Mouse (Mus musculus): ENCODE data around the gene Sult4a1.

Sult4a1 gene

DNA sequence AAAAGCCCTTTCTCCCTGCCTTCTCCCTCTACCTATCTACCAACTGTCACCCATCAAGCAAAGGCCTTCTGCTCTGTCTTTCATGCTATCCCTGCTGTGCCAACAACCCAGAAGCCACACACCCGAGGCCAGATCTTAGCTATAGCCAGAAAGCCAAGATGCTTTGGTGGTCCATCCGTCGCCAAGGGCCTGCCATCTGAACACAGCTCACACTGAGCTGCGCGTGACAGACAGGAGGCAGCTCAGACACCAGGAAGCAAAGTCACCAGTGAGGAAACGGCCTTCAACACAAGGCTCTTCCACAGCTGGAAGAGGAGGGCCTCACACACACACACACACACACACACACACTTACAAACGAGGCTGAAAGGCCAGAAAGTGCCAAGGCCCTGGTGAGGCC, 10.6 kb downstream of the Sult4a1 start:
- no peak for DNase-seq

DNA sequence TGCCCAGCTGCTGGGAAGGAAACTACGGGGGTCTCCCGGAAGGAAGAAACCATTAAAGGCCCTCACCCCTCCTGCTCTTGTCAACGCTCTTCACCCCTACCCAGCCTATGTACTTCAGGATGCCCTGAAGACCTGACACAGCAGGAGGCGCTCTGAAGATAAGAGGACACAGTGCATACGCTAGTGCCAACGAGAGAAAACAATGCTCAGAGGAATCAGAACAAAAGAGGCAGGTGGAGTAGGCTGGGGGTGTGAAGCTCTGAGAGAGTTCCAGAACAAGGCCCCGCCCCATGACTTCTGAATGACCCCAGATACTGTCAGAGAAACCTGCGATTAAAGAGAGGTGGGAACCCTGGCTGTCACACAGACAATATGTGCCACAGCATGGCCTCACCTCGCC, 18.8 kb downstream of the Sult4a1 start:
- DNase-seq: no peak

DNA sequence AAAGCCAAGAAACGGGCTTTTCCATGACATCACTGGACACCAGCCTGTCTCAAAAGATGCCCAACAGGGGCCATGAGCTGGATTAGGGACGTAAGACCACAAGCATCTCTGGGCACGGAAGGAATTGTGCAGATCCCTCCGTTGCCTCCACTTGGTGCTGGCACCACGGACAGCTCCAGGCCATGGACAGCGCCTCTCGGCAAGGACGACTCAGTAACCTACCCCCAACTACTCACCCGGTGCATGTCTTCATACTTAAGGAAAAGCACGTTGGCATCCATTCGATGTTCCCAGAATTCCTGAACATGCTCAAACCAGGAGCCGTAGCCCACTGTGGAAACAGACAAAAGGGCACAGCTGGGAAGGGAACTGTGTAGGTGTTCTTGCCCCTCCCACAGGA, 19.2 kb downstream of the Sult4a1 start:
- no peak for DNase-seq

DNA sequence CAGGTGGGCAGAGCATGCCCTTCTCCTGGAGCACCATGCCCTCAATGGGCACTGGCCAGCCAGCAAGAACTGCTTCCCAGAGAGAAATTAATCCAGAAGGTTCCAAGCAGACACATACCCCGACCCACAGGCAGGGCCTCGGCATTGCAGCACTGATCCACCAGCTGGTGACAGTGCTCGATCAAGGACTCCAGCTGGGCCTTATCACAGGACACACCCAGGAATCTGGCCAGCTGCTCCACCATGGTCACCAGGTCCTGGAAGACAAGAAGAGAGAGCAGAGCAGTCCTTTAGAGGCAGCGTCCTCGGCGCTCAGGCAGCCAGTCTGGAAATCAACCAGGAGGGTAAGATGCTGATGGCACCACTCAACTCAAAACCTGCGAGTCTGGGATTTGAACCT, 25.5 kb downstream of the Sult4a1 start:
- no peak for DNase-seq

DNA sequence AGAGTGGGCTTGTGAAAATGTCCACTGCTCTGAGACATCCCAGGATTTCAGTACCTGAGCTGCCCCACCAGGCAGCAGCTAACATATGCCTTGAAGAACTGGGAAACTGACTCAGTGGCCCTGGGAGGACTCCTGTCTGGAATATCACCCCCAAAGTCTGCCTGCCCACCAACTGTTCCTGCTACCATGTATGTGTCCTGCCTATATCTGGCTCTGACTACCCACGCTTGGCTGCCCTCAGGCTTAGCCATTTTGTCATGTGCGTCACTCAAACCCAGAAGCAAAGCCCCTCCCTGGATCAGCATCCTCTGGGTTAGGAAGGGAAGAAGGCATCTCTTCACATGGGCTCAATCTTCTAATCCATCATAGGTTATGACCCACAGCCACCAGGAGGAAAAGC, 26.0 kb downstream of the Sult4a1 start:
- DNase-seq: no peak

DNA sequence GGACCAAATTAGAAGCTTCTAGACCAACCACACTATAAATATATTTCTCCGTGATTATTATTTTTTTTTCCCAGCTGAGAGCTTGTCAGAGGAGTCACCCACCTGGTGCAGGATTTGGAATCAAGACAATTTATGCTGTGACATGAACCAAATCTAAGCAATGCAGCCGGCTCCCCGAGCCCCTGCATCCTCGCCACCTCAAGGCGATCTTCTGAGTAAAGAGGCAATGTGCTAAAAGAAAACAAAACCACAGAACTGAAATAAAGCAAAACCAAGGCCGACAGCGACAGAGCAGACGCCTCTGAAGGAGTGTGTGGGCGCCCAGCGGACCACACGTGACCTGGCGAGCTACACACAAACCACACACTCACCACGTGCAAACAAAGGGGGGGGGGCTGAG, 26.9 kb downstream of the Sult4a1 start:
- no peak for DNase-seq

DNA sequence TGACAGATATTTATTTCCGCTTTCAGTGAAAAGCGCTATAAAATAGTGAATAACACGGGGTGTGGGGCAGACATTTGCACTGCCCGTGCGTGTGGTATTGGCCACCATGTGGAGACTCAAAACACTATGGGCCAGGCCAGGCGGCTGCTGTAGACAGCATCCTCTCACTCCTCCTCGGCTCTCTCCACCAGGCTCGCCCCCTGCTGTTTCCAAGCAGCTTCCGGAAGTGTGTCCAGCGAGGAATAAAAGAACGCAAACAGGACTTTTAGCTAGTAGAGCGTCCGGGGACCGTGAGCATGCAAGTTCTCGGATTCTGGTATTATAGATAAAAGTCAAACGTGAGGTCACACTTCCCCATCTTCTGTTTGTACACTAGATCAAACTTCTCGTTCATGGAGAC, 28.4 kb downstream of the Sult4a1 start:
- no peak for DNase-seq

DNA sequence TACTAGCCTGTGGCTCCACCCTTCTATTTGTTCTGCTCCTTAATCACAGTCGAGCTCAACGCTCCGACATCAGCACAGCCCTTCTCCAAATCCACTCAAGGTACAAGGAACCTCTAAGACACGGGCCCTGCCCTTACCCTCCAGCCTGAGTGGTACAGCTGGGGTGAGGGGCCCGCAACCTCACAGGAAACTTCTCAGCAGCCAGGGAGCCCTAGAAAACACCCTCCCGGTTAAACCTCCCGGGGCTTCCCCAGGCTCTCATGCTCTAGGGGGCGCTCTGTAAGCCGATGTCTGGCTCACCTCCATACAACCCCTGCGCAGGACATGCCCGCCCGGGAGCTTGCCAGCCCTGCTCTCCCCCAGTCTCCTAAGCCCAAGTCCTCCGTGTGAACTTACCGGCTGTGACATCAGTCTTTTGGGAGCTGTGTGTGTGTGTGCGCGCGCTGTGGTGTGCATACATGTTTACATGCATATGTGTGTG, 30.8 kb downstream of the Sult4a1 start:
- peak in 1 of 2 experiments; percentile 19 for DNase-seq

DNA sequence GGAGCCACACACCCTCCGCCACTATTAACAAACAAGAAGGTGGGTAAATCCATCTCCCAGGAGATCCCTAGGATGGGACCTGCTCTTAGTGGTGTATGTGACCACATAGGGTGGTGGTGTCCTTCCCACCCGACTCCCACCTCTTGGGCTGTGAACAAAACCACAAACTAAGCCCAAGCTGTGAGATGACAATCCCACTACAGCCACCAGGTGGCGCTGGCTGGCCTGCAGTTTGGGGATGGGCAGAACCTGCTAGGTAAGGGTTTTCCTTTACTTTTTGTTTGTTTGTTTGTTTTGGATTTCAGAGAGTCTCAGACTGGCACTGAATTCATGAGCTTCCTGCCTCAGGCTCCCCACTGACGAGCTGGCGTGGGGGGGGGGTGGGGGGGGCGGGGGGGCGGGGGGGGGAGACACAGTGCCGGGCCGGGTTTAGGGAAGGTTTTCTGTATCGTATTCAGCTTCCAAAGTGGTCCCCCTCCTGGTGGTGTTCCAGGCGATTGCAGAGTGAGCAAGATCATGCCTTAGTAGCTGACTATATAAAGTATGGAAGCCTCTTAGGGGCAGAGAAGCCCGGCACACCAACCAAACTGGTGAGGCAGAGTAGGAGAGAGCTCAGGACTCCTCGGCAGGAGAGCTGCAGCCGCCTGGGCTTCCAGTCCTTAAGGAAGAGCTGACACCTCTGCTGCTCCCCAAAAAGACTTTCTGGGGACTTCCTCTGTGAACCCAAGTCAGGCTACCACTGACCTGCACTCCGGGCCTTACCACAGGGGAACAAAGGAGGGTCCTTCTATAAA, 31.4 kb downstream of the Sult4a1 start:
- DNase-seq: peak; percentile 64 to 66

DNA sequence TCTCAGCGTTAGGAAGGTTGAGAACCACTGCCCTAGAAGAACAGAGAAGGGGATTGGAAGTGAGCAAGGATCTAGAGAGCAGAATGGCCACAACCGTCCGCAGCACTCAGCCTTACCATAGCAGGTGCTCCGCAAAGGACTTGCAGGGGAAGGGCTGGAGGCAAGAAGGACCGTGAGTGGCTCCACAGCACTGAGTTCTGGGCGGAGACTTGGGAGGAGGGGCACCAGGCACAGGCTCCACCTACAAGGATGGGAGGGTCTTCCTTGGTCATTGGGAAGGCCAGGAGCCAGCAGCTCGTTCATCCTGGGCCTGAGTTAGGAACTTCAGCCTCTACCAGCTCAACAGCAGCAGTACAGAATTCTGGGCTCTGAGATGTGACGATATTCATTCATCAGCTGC, 32.5 kb downstream of the Sult4a1 start:
- DNase-seq: no peak

DNA sequence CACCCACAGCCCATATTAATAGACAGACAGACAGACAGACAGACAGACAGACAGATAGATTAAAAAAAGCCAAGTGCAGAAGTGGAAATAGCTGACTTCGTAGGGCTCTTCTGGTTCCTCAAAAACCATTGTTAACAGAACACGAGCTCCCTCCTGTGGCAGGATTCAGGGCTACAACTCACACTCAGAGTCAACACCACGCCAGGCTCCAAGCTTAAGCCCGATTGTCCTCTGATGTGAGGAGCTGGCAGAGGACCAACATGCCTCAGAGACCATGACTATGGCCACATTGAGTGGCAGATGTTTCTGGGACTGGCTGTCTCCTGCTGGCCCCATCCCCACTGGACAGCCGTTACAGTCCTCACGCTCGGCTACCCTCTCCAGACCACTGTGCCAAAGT, 33.3 kb downstream of the Sult4a1 start:
- DNase-seq: peak; percentile 43 to 56

DNA sequence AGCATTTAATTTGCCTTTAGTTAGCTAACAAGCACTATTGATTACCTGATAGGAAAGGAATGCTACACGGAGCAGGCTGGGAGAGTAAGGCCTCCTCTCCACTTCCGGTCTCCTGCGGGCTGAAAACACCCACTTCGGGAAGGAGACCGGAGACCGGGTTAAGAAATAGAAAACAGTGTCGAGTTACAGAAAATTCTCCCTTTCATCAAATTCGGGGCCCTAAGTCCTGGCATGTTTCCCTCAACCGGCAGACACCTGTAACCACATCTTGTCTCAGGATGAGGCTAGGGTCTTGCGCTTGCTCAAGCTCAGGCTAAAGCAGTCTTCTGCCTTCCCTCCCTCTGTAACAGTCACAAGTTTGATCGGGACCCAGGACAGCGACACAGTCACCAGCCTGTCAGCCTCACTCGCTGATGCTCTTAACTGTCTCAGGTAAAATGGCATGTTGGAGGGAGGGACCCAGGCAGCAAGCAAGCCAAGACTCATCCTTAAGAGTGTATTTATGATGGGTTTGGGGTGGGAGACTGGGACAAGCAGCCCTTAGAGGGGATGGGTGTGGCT, 35.4 kb downstream of the Sult4a1 start:
- no peak for DNase-seq

DNA sequence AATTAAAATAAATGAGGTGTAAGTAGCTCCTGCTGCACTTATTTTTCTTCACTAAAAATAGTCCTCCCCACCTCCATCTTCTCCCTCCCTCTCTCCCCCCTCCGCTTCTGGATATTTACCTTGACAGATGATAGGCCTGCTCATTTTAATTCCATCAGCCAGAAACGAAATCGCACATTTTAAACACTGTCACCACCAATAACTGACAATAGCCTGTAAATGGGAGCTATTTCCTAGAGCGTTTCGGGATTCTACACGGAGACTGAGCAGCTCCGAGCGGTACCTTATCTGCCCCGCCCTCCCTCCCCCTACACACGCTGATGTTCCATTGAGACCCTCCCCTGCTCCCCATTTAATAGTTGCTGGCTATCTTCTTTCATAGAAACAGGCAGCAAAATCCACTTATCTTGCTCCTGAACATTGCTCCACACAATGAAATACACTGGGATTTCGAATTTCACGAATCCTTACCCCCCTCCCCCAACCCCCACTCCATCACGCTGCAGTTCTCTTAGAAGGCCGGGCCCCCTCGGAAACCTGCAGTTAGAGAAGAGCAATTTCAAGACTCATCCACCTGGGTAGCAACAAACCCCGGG, 36.0 kb downstream of the Sult4a1 start:
- no peak for DNase-seq

DNA sequence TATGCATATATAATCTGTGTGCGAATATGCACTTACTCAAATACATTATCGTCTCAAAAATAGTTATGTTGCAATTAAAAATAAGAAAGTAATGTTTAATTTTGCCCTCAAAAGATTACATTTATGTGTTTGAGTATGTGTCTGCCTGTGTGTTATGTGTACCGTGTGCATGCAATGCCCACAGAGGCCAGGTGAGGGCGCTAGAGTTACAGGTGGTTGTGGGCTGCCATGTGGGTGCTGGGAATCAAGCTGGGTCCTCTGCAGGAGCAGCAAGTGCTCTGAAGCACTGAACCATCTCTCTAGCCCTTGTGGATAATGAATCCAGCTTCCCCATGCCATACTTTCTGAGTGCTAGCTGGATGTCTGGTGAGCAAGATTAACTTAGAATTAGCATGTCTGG, 39.9 kb downstream of the Sult4a1 start:
- DNase-seq: no peak

DNA sequence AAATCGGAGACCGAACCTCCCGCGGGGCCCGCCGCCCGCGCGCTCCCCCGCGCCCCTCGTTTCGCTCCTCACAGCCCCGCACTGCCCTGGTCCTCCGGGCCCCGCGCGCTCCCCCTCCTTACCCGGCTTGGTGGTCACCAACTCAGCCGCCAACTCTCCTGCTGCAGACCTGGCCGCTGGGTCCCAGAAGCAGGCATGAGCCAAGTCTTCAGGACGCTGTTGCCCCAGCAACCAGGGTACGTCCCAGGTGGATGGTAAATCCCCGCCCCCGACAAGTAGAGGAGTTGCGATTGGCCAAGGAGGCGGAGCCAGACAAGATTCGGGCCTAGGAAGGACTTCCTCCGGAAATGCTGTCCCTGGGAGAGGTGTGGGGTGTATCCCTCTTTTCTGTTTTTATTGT, 40.4 kb downstream of the Sult4a1 start, which contains the start of gene Efcab6:
Gene Efcab6, minus strand, starts transcription at position 240 of the 400 bp plus-strand sequence.
- no peak for DNase-seq

DNA sequence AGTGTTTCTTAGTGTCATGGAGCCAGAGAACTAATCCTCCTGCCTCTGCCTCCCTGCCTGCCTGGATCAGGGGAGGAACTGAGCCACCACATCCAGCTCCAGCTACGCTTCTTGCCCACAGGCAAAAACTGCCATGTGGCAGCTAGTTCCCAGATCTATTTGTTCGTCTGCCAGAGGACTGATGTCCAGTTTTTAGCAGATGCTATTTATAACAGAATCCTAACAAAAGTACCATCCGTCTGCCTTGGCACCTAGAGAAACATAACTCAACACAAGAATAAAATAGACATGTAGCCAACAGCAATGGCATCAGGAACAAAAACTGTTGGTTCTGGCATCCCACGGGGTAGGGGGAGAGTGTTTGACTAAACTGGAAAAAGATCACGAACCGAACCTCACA, 46.7 kb downstream of the Sult4a1 start:
- no peak for DNase-seq

DNA sequence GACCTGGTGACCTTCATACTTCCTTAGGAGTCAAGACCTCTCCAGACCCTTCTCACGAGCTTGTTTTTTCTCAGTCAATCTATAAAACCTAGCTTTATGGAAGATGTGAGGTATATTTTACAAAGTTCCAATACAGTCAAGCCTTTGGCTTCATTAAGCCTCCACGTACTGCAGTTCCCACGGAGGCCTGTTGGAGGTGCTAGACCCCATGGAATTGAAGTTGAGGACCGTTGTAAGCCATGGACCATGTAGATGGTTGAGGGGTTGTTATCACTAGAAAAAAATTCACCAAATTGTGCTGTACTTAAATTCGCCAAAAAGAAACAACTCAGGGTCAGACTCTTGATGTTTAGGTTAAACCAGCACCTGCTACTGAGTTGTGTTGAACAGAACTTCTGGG, 49.5 kb downstream of the Sult4a1 start:
- DNase-seq: no peak

DNA sequence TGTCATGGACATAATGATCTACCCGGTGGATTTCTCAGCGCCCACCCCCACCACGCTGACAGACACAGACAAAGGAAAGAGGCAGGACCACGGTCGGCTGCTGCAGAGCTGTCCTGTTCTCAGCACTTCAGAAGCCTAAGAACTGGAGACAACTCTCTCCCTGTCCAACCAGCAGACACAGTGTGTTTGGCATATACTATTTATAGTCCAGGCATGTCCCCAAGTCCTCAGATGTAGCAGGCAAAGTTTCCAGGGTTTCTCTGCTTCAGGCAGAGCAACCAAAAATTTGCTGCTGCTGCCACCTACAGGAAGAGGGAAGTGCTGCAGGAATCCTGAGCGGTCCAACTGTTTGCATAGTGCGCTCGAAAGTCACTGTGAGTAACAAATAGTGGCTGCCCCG, 51.7 kb downstream of the Sult4a1 start:
- peak; percentile 32 to 40 for DNase-seq

DNA sequence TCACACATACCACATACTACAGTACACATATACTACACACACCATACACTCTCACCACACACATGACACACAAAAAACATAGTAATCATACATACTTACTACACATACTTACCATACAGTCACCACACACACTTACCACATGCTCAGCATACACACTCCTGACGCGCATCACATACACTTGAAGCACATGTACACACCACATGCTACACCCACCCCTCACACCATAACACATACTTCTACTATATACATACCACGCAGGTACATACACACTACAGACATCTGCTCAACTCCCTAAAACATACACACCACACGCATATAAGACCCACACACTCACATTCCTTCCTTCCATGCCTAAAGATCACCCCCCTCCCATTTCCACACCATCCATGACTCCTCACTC, 52.3 kb downstream of the Sult4a1 start:
- no peak for DNase-seq

DNA sequence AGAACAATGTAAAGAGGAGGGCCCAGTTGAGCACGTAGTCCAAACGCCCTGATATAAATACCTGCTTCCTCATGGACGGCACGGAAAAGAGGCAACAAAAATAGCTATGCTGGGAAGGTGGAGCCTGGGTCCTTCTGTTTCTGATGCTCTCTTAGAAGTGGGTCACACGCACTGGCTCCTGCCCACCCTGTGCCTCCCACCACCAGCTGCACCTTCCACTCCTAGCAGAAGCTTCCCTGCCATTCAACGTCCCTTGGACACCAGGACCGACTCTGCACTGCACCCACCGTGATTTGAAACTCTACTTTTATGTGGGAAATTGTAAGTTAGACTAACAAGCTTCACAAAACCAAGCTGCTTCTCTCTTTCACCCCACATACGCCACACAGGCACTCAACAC, 53.2 kb downstream of the Sult4a1 start:
- DNase-seq: no peak

DNA sequence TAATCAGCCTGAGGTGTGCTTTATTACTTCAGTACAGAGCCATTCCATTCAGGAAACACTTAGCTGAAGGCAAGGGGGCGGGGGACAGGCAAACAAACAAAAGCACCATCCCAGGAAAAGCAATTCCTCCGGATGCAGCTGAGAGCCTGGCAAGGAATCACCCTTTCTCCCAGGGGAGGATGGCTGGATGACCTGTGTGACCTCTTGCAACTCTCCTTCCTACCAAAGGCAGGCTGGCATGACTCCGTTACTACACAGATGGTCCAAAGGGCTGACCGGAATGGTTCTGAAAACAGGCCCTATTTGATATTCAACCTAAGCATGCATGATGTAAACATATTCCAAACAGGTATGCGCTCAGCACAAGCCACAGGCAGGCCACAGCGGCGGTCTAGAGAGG, 56.0 kb downstream of the Sult4a1 start:
- DNase-seq: no peak

DNA sequence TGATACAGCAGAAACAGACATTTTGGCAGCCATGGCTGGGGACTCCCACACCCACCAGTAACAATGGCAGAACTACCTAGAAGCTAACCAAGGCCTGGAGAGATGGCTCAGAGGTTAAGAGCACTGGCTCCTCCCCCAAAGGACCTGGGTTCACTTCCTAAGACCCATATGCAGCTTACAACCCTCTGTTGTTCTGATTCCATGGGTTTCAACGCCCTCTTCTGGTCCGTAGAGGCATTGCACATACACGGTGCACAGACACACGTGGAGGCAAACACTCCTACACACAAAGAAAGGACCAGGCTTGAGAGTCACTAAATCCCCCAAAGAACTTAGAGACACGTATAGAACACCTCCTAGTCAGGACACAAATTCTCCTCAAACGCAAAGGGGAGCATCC, 60.0 kb downstream of the Sult4a1 start:
- no peak for DNase-seq

DNA sequence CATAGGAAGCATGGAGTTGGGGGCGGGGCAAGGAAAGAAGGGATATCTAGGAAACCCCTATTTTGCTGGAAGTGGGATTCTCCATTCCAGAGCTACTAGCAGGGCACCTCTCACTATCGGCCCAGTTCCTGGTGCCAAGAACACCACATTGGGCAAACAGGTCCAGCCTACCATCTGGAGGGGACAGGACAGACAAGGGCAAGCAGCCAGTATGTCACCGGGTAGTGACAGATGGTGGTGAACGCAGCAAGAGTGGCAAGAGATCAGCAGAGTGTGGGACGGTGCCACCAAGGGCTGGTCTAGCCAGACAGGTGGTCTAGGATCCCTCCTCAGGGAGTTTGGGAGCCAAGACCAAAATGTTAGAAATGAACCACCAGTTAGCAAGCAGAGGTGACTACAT, 68.5 kb downstream of the Sult4a1 start:
- DNase-seq: no peak

Data from B cell, adult 2 months (primary cell).